Mouse (Mus musculus): ENCODE measurements around the gene Resf1.
"Not testable (repeated sequence)": the region's sequence is repeated elsewhere in the genome, so short reads cannot be mapped to it uniquely, and the experiment has no call there.

DNA sequence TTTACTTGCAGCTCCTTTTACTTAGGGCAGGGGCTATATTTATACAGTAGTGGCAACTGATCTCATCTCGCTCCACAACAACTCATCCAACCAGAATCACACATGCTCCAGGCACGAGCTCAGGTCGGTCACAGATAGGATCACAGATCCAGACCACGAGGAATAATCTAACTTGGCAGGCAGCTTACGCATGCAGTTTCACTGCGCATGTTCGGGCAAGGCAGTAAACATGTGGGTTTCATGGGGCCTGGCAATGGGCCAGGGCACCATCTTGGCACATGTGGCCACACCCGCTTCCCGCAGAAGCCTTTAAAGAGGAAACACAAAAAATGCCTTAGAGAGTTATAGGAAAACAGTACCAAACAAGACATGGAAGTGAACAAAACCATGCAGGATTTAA, 21.0 kb upstream of the Resf1 start:
- TF ChIP-seq CTCF (IDR thresholded peaks at IDR 0.05; ENCODE audit: borderline replicate concordance, extremely low read depth, insufficient read depth, insufficient read length); POLR2A (IDR thresholded peaks at IDR 0.05; ENCODE audit: borderline replicate concordance, extremely low read depth, insufficient read depth, insufficient read length, poor library complexity, severe bottlenecking): not testable (repeated sequence)

Measured in brain, embryonic 14.5 days (tissue).